Mouse (Mus musculus) liver, adult 2 months (tissue): Measurements from ENCODE around the gene 5830411N06Rik.

Experiments
- CTCF ChIP-seq: fragments of 200-500 bp; IDR thresholded peaks from 2 replicates; pipeline ENCODE4 v1.5.1; 2011; ENCODE audit warnings: low read depth, low read length, control low read depth
- POLR2A ChIP-seq: fragments of 200-500 bp; IDR thresholded peaks from 2 replicates; pipeline ENCODE4 v1.6.1; 2011; ENCODE audit warnings: low read length, control low read depth; ENCODE audit not compliant: insufficient read depth; ENCODE audit errors: extremely low read depth

GRCm38 (mm10) chr7:140319861-140320385, 72.8 kb downstream of the 5830411N06Rik start:
- TF ChIP-seq CTCF (no peak), POLR2A (no peak)
